Comparison of ENCODE assay signal across 1 mouse cellular context in the genomic region with DNA sequence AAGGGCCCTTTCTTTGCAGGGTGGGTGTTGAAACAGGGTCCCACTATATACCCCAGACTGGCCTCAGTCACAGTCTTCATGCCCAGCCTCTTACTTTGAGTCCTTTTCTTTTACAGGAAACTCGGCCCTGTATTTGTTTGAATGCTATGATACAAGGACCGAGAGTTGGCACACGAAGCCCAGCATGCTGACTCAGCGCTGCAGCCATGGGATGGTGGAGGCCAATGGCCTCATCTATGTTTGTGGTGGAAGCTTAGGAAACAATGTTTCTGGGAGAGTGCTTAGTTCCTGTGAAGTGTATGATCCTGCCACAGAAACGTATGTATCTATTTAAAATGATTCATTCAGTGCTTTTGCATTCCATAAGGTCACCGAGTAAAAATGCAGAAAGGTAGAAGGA.
TF ChIP-seq lines count a peak whose summit lies in the region.

No protein-coding gene starts in this region.

TF ChIP-seq in MEL, 35 proteins besides CTCF, POLR2A, EP300 and RAD21 (continued from another document):
- TF ChIP-seq ZC3H11A (IDR thresholded peaks at IDR 0.05; ENCODE audit: low read depth, low read length), result no peak
- no peak for TF ChIP-seq CHD2 (IDR thresholded peaks at IDR 0.05; ENCODE audit: low read length)
